Mouse (Mus musculus) myocyte (in vitro differentiated cells): ENCODE measurements around the gene Exoc7. TPM values are rescaled to one million over a fixed set of nuclear protein-coding genes. Genes with fewer than 3 reads are reported as not detected.

Source experiments
- H3K27me3 ChIP-seq: one replicate; pipeline ENCODE4 v1.6.1; 2011; ENCODE audit not compliant: control insufficient read depth, insufficient read depth, insufficient read length
- H3K36me3 ChIP-seq: one replicate; pipeline ENCODE4 v1.6.1; 2011; ENCODE audit not compliant: control insufficient read depth, insufficient read depth
- H3K4me2 ChIP-seq: one replicate; pipeline ENCODE4 v1.6.1; 2011; ENCODE audit warnings: low read depth, control low read depth
- H3K4me3 ChIP-seq: one replicate; pipeline ENCODE4 v1.5.1; 2011; ENCODE audit warnings: mild to moderate bottlenecking, control low read depth, moderate library complexity
- H3K79me2 ChIP-seq: one replicate; pipeline ENCODE4 v1.6.1; 2011; ENCODE audit not compliant: control insufficient read depth, insufficient read depth
- H3ac ChIP-seq: one replicate; pipeline ENCODE4 v1.6.1; 2011; ENCODE audit not compliant: control insufficient read depth, insufficient read length
- CEBPB ChIP-seq: IDR thresholded peaks from 2 replicates; pipeline ENCODE4 v1.6.1; 2011; ENCODE audit warnings: mild to moderate bottlenecking, moderate library complexity; ENCODE audit not compliant: poor library complexity, insufficient read depth, severe bottlenecking
- E2F4 ChIP-seq: IDR thresholded peaks from one replicate; pipeline ENCODE4 v1.6.1; 2011; ENCODE audit warnings: mild to moderate bottlenecking, control low read depth, moderate library complexity; ENCODE audit not compliant: insufficient read depth
- MAX ChIP-seq: IDR thresholded peaks from one replicate; pipeline ENCODE4 v1.6.1; 2011; ENCODE audit warnings: low read depth, mild to moderate bottlenecking, control low read depth
- MYOD1 ChIP-seq, 3 experiments: IDR thresholded peaks; one replicate each; pipeline ENCODE4 v1.6.1; 2011; ENCODE audit warnings: control low read depth in 2 of 3, low read depth in 2 of 3, mild to moderate bottlenecking in 2 of 3, moderate library complexity in 1 of 3; ENCODE audit not compliant: insufficient read length in 2 of 3, control insufficient read depth in 1 of 3
- MYOG ChIP-seq, 3 experiments: IDR thresholded peaks; one replicate each; pipeline ENCODE4 v1.6.1; 2011; ENCODE audit warnings: control low read depth in 2 of 3, low read depth in 2 of 3, mild to moderate bottlenecking in 2 of 3; ENCODE audit not compliant: insufficient read length in 2 of 3, control insufficient read depth in 1 of 3, insufficient read depth in 1 of 3
- POLR2A ChIP-seq: IDR thresholded peaks from one replicate; pipeline ENCODE4 v1.6.1; 2011; ENCODE audit warnings: low read depth, mild to moderate bottlenecking, control low read depth, moderate library complexity; ENCODE audit not compliant: insufficient read length
- POLR2AphosphoS2 ChIP-seq: IDR thresholded peaks from one replicate; pipeline ENCODE4 v1.6.1; 2011; ENCODE audit warnings: low read depth, control low read depth; ENCODE audit not compliant: insufficient read length
- REST ChIP-seq: IDR thresholded peaks from one replicate; pipeline ENCODE4 v1.6.1; 2011; ENCODE audit warnings: mild to moderate bottlenecking, control low read depth, moderate library complexity; ENCODE audit not compliant: insufficient read depth, insufficient read length
- SRF ChIP-seq: IDR thresholded peaks from one replicate; pipeline ENCODE4 v1.6.1; 2011; ENCODE audit warnings: low read depth; ENCODE audit not compliant: control insufficient read depth, insufficient read length
- TCF12 ChIP-seq: IDR thresholded peaks from one replicate; pipeline ENCODE4 v1.6.1; 2011; ENCODE audit warnings: mild to moderate bottlenecking, control low read depth; ENCODE audit not compliant: poor library complexity, insufficient read depth, severe bottlenecking
- TCF3 ChIP-seq: IDR thresholded peaks from one replicate; pipeline ENCODE4 v1.6.1; 2011; ENCODE audit warnings: low read depth, control low read depth; ENCODE audit not compliant: insufficient read length
- USF1 ChIP-seq: IDR thresholded peaks from one replicate; pipeline ENCODE4 v1.6.1; 2011; ENCODE audit warnings: low read depth, mild to moderate bottlenecking, control low read depth, moderate library complexity
- polyA plus RNA-seq: library from polyadenylated mRNA; unstranded; fragments of >200 nt; fragmentation: generic; extraction: Trizol; gene quantifications from one replicate; pipeline ENCODE4 v1.2.1, GENCODE M21; 2012; ENCODE audit warnings: missing spikeins

Exoc7 gene
- polyA plus RNA-seq, 1 experiment, result 55.0 TPM

- Histone ChIP-seq H3K4me3 (peak overlapping the region; percentile 13), H3K27me3 (no peaks in the 10 kb centered on the region), H3K79me2 (no peaks in the 10 kb centered on the region), H3ac (no peak overlapping the region), H3K36me3 (no peaks in the 10 kb centered on the region), H3K4me2 (peak overlapping the region; percentile 99)
- TF ChIP-seq TCF12 (no peak), POLR2A (no peak), TCF3 (no peak), REST (no peak), POLR2AphosphoS2 (no peak)
These were observed 12.0 kb upstream of the Exoc7 start for GRCm38 (mm10) chr11:116318719-116319659.

GRCm38 (mm10) chr11:116312359-116312758, 5.3 kb upstream of the Exoc7 start:
- no peaks in the 10 kb centered on the region for H3K36me3 ChIP-seq
- H3ac ChIP-seq, result no peak overlapping the region
- no peak overlapping the region for H3K4me2 ChIP-seq
- TF ChIP-seq SRF (no peak), MYOG (IDR thresholded peaks at IDR 0.05; ENCODE audit: control insufficient read depth in 1 of 3, insufficient read depth in 1 of 3, insufficient read length in 2 of 3, low read depth in 2 of 3) (peak; percentile 59 to 94 (median 93)), TCF12 (peak; percentile 61), E2F4 (no peak), TCF3 (peak; percentile 60), MYOD1 (IDR thresholded peaks at IDR 0.05; ENCODE audit: control insufficient read depth in 1 of 3, insufficient read length in 2 of 3, low read depth in 2 of 3) (peak; percentile 31 to 88 (median 86))
- H3K27me3 ChIP-seq, result no peaks in the 10 kb centered on the region
- no peak overlapping the region for H3K4me3 ChIP-seq
- no peaks in the 10 kb centered on the region for H3K79me2 ChIP-seq

DNA sequence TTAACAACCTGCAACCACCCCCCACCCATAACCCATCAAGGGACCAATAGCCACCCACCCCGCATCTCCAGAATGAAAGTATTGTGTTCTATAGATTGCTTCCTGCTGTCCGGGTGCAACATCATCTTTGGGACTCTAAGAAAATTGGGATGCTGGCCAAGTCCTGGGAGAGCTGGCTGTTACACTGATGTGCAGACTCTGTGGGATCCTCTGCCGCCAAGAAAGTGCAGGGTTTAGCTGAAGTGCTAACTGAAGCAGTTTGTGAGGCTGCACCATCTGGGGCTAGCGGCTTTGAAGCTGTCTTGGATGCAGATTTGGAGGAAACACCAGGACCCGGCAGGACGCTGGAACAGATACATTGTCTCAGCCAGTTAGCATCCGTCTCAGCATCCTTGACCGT, 4.1 kb upstream of the Exoc7 start:
- Histone ChIP-seq H3ac (no peak overlapping the region), H3K4me3 (no peak overlapping the region), H3K27me3 (no peaks in the 10 kb centered on the region), H3K36me3 (no peaks in the 10 kb centered on the region), H3K79me2 (peaks cover under 1% of the 10 kb centered on the region), H3K4me2 (no peak overlapping the region)
- TF ChIP-seq POLR2AphosphoS2 (no peak), TCF3 (no peak), MYOD1 (IDR thresholded peaks at IDR 0.05; ENCODE audit: control insufficient read depth in 1 of 3, insufficient read length in 2 of 3, low read depth in 2 of 3) (no peak), POLR2A (no peak), REST (no peak), TCF12 (no peak), SRF (no peak), MYOG (IDR thresholded peaks at IDR 0.05; ENCODE audit: control insufficient read depth in 1 of 3, insufficient read depth in 1 of 3, insufficient read length in 2 of 3, low read depth in 2 of 3) (no peak), E2F4 (no peak), USF1 (no peak), MAX (no peak), CEBPB (no peak)

DNA sequence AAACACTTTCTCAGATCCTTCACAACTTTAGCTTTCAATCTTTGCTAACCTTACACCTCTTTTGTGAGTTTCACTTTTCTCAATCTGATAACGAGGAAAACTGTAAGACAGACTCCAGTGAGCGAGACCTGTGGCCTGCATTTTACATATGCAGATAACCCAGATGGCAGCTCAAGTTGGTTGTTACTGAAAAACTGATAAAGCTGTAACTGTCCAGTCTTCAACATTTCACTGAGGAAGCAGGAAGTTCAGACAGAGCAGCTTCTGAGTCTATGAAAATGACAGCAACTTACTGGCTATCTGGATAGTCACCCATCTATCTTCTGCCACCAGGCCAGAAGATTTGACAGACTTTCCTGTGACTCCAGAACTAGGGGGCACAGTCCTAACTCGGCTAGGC, 2.6 kb upstream of the Exoc7 start:
- Histone ChIP-seq H3ac (no peak overlapping the region), H3K36me3 (peaks cover under 1% of the 10 kb centered on the region), H3K79me2 (peaks cover 10% of the 10 kb centered on the region), H3K27me3 (no peaks in the 10 kb centered on the region), H3K4me3 (no peak overlapping the region), H3K4me2 (no peak overlapping the region)
- TF ChIP-seq MYOD1 (IDR thresholded peaks at IDR 0.05; ENCODE audit: control insufficient read depth in 1 of 3, insufficient read length in 2 of 3, low read depth in 2 of 3), result no peak
- TF ChIP-seq POLR2A, result no peak
- TF ChIP-seq USF1, result no peak
- TF ChIP-seq CEBPB, result no peak
- TF ChIP-seq E2F4, result no peak
- TF ChIP-seq TCF3, result no peak
- TF ChIP-seq SRF, result no peak
- TF ChIP-seq TCF12, result no peak
- no peak for TF ChIP-seq REST
- TF ChIP-seq MYOG (IDR thresholded peaks at IDR 0.05; ENCODE audit: control insufficient read depth in 1 of 3, insufficient read depth in 1 of 3, insufficient read length in 2 of 3, low read depth in 2 of 3), result no peak
- TF ChIP-seq POLR2AphosphoS2, result no peak
- TF ChIP-seq MAX, result no peak
